Mouse (Mus musculus) CD4-positive helper T cell, adult 2 months (primary cell): ENCODE measurements around the gene Dpp6.

Experiments used
- DNase-seq: peaks from one replicate; pipeline ENCODE4 v3.0.0-alpha.2; 2012; ENCODE audit warnings: low read depth, missing footprints, low spot score

Gene Dpp6

DNA sequence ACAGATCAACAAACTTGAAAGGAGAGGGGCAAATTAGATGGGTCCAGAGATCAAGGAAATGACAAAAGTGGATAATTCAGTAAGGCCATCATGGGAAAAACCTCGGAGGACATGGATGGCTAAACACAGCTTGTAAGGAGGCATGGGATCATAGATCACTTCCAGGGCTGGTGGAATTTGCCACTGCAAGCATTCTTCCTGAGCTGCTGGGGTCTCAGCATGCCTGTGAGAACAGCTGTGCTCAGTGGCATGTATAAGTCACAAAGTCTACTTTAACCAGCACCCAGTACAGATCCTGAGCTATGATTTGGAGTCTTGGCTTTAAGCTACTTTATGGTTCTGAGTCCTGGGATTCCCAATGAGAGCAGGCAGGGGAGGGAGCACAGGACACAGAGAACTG is 246.9 kb downstream of the Dpp6 start:
- DNase-seq: no peak

DNA sequence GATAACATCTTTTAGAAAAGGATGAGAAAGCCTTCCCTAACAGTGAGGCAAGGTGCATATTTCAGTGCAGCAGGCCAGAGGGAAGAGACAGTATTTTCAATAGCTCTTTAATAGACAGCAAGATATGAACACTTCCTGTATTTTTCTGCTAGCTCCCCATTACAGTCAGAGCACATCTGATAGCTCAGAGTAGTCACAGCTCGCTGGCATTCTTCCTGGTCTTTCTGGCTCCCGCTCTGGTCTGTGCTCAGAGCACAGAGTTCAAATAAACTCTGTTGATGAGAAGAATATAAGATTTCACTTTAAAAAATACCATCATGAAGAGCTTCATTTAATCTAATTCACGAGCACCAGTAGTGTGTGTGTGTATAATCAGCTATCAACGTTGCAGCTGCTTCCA is 249.8 kb downstream of the Dpp6 start:
- DNase-seq: no peak

- DNase-seq: no peak
These were observed 258.2 kb downstream of the Dpp6 start for GRCm38 (mm10) chr5:27075131-27075591.

DNA sequence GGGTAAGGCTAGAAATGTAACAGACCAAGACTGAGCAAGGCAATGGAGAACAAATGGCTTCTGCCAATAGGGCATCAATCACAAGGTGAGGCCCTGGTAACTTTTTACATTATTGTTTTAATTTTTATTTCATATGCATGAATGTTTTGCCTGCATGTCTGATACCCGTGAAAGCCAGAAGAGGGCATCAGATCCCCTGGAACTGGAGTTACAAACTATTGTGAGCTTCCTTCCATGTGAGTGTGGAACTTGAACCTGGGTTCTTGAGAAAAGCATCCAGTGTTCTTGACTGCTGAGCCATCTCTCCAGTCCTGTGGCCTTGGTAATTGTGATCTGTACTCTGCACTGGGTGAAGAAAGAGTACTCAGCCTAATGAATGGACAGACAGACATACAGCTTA is 259.0 kb downstream of the Dpp6 start:
- no peak for DNase-seq

DNA sequence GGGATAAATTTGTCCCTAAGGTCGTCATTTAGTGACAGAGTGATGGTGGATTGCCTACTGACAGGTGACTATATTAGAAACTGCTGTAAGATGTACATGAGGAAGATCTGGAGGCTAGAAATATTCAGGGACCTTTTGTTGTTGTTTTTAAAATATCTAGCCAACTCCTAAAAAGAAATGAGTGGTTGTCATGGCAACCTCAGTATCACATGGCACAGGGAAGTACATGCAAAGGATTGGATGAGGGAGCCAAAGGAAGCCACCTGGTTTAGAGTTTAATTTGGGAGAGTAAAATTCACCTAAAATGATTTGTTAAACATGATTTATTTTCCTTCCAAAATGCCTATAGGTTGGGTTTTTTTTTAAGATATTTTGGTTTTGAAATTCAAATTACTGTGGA is 260.8 kb downstream of the Dpp6 start:
- DNase-seq: no peak

DNA sequence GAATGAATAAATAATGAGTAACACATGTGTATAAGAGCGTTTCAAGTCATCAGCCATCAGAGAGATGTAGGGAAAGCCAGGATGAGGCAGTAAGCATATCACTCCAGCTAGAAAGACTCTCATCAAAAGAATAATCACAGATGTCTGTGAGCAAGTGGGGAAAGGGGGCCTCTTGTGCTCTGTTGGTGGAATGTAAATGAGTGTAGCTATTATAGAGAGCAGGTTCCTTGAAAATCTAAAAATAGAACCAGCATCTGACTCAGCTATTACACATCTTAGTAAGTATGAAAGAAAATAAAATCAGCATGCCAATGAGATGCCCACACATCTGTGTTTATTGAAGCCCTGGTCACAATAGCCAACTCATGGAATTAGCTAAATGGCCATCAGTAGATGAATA is 264.3 kb downstream of the Dpp6 start:
- no peak for DNase-seq

GRCm38 (mm10) chr5:27083762-27084161 is 266.8 kb downstream of the Dpp6 start:
- DNase-seq: no peak

DNA sequence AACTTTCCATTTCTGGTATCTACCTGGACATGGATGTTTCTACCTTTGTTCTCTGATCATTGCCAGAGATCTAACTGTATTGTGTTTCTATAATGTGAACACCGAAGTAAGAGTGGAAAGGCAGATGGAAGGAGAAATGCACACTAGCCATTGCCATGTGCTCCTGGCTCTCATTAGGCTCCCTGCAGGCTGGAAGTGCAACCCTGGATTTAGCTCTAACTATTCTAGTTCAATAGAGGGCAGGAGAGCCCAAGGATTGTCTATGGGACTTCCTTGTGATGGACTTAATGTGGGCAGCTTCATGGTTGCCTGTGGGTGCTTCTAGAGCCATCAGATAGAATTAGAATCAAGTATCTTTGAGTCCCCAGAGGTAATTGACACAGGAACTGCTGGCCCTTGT is 291.2 kb downstream of the Dpp6 start:
- DNase-seq: no peak

- no peak for DNase-seq
These were observed 305.5 kb downstream of the Dpp6 start for GRCm38 (mm10) chr5:27122479-27122878.

- no peak for DNase-seq
These were observed 305.9 kb downstream of the Dpp6 start for GRCm38 (mm10) chr5:27122944-27123343.

GRCm38 (mm10) chr5:27126034-27126433 is 309.0 kb downstream of the Dpp6 start:
- DNase-seq: no peak

- no peak for DNase-seq
These were observed 316.2 kb downstream of the Dpp6 start for GRCm38 (mm10) chr5:27133196-27133595.

- DNase-seq: no peak
These were observed 317.5 kb downstream of the Dpp6 start for GRCm38 (mm10) chr5:27134436-27135005.

DNA sequence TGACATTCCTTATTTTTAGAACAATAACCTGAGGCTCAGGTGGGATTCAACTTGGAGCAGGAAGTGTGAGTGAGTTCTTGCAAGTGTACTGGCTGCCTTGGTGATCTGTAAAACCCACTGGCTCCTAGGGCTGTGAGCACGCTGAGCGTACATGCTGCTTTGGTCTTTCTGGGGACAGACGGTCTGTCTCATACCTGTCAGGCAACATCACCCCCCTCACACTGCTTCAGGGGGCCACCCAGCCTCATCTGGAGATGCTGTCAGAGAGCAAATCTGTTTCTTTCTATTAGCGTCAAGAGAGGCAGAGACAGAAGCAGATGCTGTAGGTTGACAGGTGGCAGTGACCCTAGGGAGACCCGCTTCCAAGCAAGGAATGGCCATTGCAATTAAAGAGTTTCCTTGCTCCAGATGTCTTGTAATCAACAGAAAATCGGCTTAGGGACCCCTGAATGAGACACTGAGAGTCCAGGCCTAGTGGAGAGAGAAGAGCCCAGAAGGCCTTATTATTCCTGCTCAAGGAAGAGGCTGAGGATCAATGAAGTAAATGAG is 330.5 kb downstream of the Dpp6 start:
- no peak for DNase-seq

- DNase-seq: no peak
These were observed 334.0 kb downstream of the Dpp6 start for GRCm38 (mm10) chr5:27151017-27151416.

GRCm38 (mm10) chr5:27155671-27156070 is 338.7 kb downstream of the Dpp6 start:
- no peak for DNase-seq

DNA sequence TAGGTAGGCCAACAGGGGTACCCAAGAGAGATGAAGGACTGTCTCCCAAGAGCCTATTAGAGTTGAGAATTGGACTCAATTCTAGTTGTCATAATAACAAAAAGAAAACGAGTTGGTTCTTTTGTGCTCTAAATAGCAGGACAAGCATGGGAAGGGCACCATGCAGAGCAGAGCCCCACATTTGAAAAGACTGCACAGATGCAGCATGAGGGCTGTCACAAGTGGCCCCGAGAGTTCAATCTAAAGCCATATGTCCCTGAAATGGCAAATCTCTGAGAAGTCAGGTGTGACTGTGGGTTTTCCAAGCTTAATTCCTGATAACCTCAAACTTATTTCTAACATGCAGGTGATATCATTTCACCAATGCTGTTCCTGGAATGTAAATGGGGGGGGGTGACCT is 339.4 kb downstream of the Dpp6 start:
- DNase-seq: no peak

GRCm38 (mm10) chr5:27161122-27161645 is 344.2 kb downstream of the Dpp6 start:
- no peak for DNase-seq

DNA sequence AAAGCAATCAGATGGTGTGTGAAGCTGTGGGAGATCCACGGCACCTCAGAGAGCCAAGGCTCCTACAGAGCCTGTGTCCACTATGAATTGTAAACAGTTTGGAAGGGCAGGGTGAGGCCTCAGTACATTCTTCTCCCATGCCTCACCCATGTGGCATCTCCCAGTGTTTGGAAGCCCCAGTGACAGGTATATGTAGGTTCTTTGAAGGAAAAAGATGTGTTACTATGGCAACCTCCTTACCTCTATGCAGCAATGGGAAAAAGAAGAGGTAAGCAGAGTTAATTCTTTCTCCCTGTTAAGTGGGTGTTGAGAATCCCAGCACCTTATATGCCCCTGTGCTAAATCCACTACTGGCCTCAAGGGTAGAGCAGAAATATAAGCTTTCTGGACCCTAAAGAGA is 351.5 kb downstream of the Dpp6 start:
- no peak for DNase-seq

GRCm38 (mm10) chr5:27184963-27185362 is 368.0 kb downstream of the Dpp6 start:
- no peak for DNase-seq

GRCm38 (mm10) chr5:27191242-27191969 is 374.4 kb downstream of the Dpp6 start:
- DNase-seq: no peak

DNA sequence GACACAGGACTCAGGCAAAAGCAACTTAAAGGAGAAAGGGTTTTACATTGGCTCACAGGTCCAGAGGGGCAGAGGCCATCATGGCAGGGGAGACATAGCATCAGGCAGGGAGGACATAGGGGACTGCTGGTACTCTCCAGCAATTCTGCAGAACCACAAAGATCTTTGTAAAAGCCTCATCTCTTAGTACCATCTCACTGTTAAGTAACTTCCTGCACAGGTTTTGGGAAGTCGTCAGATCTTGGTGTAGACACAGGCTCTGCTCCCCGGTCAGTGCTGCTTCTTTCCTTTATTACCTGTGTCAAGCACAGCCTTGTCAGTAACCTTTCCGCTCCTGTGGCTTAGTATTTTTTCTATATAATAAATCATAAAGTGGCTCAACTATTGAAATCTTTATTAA is 377.2 kb downstream of the Dpp6 start:
- no peak for DNase-seq

DNA sequence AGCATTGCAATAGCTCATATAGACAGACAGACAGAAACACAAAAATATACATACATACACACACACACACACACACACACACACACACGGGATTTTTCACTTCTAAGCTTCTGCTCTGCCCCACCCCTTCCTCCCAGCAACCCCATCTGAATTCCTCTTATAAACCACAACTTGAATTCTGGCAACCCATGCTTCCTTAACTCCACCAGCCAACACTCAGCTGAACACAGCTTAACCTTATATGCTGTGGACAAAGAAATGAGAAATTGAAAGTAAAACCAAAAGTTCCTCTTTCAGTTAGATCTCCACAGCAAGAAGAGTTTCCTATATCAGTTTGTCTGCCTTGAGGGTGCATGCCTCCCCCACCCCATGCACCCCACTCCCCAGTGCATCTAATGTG is 378.0 kb downstream of the Dpp6 start:
- peak; percentile 53 for DNase-seq
